Mouse (Mus musculus) MEL (cell line): ENCODE measurements around the gene Man2a1.

Experiments used
- CTCF ChIP-seq, 3 experiments: IDR thresholded peaks in 2 of 3; conservative IDR thresholded peaks in 1 of 3; 2 replicates each; pipeline ENCODE4 v1.5.1; 2011 to 2012; ENCODE audit warnings: low read length in 3 of 3, low read depth in 2 of 3, mild to moderate bottlenecking in 2 of 3, improper control_type of control experiment in 1 of 3, inconsistent platforms in 1 of 3, mixed read lengths in 1 of 3, moderate library complexity in 1 of 3; ENCODE audit not compliant: control insufficient read depth in 1 of 3, insufficient read depth in 1 of 3, poor library complexity in 1 of 3, severe bottlenecking in 1 of 3
- MAFK ChIP-seq: IDR thresholded peaks from 2 replicates; pipeline ENCODE4 v1.6.1; 2011; ENCODE audit warnings: low read depth, mild to moderate bottlenecking, low read length, improper control_type of control experiment, borderline replicate concordance
- POLR2A ChIP-seq, 2 experiments: IDR thresholded peaks; 2 replicates each; pipeline ENCODE4 v1.6.1; 2011 to 2012; ENCODE audit warnings: low read length in 2 of 2, mild to moderate bottlenecking in 2 of 2, control low read depth in 1 of 2, improper control_type of control experiment in 1 of 2, low read depth in 1 of 2, moderate library complexity in 1 of 2; ENCODE audit not compliant: control insufficient read depth in 1 of 2, insufficient read depth in 1 of 2, poor library complexity in 1 of 2
- TCF12 ChIP-seq: IDR thresholded peaks from 2 replicates; pipeline ENCODE4 v1.6.1; 2014; ENCODE audit warnings: low read depth, mild to moderate bottlenecking, inconsistent platforms, low read length, improper control_type of control experiment, moderate library complexity

DNA sequence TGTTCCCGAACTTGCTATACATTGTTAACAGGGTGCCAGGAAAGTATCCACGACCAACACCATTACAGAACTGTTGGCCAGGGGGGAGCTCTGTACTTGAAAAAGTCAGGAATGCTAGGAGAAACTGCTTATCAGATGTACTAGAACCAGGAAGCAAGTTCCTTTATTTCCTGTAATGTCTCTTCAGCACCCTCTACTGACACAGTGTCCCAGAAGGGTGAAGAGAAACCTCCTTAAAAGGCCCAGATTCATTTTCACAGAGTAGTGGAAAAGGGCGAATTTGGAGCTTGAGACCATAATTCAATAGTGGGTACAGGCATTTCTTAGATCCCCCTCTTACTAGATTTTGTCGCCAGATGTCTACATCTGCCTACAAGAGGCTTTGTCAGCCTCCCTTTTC lies 620 bp upstream of the Man2a1 start:
- TF ChIP-seq CTCF (IDR thresholded peaks at IDR 0.05 in 2 of 3, conservative IDR thresholded peaks at IDR 0.05 in 1 of 3; ENCODE audit: control insufficient read depth in 1 of 3, insufficient read depth in 1 of 3, low read depth in 2 of 3, low read length in 3 of 3, poor library complexity in 1 of 3, severe bottlenecking in 1 of 3), result peak in 2 of 3 experiments; percentile 27 to 59; a peak in 3 of 6 replicates
- TF ChIP-seq MAFK, result no peak
- TF ChIP-seq TCF12, result no peak
- no peak for TF ChIP-seq POLR2A (IDR thresholded peaks at IDR 0.05; ENCODE audit: control insufficient read depth in 1 of 2, insufficient read depth in 1 of 2, low read depth in 1 of 2, low read length in 2 of 2, poor library complexity in 1 of 2)
